Mouse (Mus musculus) thymus, adult 18-20 months (tissue): ENCODE measurements around the gene Cacna2d4.
"Not testable (repeated sequence)": the region's sequence is repeated elsewhere in the genome, so short reads cannot be mapped to it uniquely, and the experiment has no call there.

Experiments
- DNase-seq, 2 experiments: peaks; one replicate each; pipeline ENCODE4 v3.0.0; 2022; ENCODE audit warnings: mixed read lengths in 2 of 2

The Cacna2d4 gene

DNA sequence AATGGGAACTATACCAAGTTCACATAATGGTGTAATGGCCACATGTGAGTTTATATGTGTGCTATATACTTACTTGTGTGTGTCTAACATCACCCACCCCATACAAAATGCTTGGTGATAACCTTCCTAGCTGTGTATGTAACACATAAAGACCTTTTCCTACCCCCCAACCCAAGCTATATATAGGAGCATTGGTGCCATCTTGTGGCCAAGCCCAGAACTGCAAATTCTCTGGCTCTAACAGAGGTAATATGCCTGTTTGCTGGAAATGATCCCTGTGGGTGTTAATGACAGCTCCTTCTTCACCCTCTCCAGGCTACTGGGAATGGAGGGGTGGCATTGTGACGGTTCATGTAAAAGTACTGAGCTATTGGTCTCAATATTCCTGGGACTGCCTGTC is 111.9 kb downstream of the Cacna2d4 start:
- DNase-seq = peak; percentile 54 to 60

DNA sequence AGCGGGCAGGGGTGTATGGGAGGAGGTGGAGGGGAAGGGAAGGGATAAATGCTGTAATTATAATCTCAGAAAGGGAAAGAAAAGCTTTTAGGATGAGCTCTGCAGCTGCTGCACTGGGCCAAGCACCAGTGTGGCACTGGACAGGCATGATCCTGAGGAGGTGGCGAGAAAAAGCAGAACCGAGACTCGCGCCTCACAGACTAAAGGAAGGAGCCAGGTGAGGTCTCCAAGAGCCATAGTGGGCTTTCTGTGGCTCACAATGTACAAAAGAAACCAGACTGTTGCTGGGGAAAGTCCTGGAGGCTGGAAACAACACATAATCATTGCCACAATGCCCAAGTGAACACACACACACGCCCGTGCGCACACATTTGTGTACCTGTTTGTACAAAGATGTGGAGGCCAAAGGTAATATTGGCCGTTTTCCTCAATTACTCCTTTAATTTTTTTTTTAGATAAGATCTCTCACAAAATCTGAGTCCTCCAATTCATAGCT is 114.4 kb downstream of the Cacna2d4 start:
- no peak for DNase-seq

DNA sequence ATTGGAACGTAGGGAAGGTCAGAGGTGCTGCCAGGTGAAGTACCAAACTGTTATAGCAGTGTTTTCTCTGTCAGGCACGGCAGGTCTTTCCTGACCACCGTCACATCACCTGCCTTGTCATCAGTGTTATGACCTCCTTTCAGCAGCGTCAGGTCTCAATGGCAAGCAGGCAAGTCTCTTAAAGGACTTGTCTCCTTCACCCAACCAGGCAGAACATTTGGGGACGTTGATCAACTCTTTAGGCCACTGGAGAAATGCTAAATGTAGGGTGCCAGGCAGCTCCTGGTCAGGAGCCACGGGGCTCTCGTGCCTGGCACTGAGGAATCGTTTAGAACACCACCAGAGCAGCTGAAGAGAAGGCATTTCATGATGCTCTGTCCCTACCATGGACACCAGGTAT is 115.3 kb downstream of the Cacna2d4 start:
- DNase-seq = no peak

DNA sequence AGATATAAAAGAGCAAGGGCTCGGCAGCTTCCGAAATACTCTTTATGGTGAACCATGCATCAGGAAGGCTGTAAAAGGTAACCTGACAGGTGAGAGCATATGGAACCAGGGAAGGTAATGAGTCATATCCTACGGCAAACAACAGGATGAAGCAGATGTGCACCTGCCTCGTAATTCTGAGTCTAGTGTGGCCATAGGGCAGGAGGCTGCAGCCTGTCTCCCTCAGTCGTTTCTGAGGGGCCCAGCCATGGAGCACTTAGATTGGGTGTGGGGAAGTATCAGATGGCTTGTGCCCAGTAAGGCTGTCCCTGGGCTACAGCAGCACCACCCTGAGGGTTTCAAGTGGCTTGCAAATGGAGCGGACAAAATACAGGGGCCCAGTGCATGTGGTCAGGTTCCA is 116.2 kb downstream of the Cacna2d4 start:
- DNase-seq = no peak

DNA sequence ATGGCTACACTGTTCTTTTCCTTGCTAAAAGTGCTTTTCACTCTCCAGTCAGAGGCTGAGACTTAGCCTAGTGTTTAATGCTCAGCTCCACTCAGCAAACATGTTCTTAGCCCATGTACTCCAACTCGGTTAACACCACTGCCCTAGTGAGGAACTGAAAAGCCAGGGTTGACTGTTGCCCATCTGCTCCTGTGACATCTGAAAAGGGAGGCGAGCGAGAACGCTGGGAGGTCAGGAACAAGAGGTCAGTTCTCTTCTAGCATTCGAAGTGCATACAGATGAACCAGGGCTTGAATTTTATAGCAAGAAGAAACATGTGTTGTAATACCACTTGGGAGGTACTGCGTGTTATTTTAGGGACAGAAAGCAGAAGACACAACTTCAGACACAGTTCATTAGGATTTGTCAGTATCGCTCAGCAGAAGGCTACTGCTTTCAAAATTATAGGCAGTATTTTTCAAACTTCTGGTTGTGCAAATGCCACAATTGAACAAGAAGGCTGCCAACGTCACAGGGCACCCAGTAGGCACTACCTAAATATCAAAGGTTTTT is 121.8 kb downstream of the Cacna2d4 start:
- no peak for DNase-seq

DNA sequence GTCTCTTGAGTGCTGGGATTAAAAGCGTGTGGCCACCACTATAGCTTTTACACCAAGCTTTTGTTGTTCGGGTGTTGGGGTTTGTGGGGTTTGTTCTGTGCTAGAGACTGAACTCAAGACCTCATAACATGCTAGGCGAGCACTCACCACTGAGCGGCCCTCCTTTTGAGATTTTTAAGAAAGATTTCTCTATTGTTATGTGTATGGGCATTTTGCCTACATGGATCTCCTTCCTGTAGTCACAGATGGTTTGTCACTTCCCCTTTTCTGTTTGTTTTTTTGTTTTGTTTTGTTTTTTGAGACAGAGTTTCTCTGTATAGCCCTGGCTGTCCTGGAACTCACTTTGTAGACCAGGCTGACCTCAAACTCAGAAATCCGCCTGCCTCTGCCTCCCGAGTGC is 123.9 kb downstream of the Cacna2d4 start:
- not testable (repeated sequence) for DNase-seq

DNA sequence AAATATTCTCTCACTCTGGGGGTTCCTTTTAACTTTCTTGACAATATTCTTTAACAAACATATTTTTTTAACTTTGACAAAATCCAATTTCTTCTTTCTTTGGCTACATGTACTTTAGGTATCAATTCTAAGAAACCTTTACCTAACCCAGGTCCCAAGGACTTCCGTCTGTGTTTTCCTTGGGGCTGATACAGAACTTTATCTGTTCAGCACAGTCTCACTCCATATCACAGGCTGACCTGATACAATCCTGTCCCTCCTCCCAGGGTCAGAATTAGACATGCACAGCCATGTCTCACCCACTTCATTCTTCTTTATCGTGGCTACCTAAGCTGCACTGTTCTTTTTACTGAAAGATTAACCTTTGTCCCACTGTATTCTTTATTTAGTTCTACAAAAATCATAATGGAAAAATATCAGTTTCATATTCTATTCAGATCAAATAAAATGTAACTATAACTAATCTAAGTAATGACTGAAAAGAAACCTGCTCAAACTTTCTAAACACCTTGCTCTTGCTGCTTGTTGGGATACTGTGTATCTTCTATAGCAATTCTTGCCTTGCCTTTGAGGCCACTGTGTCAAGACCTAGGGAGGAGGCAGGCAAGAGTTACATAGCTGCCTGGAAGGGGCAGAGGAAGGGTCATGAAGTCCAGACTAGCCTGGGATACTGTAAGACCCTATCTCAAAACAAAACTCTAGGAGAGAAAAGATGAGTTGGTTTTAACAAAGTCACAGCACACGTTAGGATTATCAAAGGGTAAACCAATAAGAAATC is 124.8 kb downstream of the Cacna2d4 start:
- no peak for DNase-seq

DNA sequence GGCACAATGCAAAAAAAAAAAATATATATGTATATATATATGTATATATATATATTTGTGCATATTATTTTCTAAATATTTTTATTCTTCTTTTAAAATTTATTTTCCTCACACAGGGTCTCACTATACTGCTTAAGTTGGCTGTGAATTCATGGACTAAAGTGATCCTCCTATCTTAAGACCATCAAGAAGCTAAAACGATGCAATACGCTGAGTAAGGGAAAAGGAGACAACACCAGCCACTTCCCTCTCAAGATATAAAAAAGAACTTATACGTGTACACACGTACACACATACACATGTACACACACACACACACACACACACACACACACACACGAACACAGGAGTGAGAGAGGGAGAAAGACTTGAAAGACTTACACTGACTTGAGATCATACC is 127.3 kb downstream of the Cacna2d4 start:
- DNase-seq = no peak

DNA sequence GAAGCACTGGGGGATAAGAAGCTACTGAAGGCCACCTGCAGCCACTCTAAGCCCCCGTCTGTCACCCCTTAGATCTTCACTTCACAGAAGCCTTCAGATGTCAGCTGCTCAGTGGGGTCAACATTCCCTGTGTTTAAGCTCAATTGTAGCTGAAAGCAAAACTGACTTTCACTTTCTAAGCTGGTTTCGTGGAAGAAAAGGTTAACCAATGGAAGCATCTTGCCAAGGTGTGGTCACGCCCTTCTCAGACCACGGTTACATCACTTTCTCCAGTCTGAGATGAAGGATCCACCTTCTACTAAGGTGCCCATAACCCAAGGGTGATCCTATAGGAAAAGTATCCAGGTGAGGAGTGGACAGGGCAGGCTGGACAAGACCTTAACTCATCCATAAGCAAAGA is 130.5 kb downstream of the Cacna2d4 start:
- DNase-seq = not testable (repeated sequence)

DNA sequence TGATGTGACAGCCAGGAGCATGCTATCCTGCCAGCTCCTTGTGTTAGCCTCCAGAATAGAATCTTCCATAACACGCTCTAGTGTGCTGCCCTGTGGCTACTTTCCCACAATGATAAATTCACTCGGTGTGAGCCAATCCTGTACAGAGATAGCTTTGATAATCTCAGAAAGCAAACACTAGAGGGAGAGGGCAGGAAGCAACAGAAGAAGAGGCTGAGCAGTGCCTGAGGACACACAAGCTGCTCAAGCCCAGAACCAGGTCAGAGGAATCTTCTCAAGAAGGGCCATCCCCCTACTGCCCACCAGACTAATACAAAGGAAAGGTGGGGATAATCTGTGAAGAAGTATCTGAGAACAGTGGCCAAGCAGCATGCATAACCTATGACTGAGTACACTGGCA is 131.1 kb downstream of the Cacna2d4 start:
- DNase-seq = no peak

DNA sequence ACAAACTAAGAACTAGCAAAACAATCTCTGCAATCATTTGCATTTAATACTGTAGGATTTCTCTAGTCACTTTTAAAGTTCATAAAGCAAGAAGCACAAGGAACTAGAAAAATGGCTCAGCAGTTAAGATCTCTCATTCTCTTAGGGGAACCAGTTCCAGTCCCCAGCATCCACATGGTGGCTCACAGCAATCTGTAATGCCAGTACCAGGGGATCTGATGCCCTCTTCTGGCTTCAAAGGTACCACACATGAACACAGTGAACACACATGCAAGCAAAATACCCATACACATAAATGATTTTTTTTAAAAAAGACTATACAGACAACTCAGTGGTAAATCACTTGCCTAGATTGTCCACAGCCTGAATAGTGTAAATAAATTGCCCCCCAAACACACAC is 135.3 kb downstream of the Cacna2d4 start:
- DNase-seq = no peak

DNA sequence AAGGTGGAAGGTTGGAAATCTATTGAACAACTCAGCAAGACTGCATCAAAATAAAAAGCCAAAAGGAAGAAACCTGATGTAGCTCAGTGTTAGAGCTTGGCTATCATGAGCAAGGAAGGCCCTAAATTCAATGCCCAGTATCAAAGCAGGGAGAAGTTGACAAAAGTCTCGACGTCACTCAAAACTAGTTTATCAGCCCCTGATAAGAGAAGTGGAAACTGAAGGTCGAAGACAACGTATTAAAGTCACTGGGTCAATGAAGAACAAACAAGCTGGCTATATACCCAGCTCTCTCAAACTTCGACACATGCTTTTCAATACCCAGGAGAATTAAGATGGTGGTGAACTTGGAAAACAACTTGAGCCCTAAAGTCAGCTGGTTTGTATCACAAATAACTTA is 135.9 kb downstream of the Cacna2d4 start:
- DNase-seq = no peak

DNA sequence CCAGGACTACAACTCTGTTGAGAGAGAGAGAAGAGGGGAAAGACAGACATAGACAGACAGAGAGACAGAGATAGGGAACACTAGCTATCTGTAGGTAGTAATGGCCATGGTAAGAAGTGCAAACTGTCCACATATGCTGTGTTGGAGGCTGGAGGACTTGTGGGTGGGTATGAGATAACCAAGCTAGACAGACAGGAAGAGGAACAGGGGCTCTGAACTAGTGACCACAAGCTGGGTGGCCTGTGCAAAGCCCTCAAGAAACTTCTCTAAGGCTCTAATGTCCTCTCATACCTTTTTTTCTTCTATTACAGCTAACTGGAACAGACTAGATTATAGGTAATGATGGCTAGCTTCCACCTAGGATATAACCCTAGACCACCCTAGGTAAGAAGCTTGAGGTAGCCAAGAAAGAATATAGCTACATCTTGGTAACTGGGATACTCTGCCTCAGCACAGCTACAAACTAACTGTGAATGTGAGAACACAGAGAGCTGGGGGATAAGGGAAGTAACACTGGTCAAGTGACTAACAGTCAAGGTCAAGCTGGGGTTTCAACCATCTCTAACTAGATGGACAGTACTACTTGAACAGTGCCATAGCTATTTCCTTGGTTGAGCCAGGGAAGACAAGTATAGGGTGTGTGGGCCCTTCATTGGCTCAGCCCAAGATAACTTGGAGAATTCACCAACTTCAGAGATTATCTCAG is 136.8 kb downstream of the Cacna2d4 start:
- DNase-seq = no peak

DNA sequence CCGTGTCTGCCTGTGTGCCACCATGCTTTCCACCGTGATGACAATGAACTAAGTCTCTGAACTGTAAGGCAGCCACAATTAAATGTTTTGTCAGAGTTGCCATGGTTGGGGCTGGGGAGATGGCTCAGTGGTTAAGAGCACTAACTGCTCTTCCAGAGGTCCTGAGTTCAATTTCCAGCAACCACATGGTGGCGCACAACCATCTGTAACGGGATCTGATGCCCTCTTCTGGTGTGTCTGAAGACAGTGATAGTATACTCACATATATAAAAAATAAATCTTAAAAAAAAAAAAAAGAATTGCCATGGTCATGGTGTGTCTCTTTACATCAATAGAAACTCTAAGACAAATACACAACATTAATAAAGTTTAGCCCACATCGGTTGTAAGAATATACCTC is 138.7 kb downstream of the Cacna2d4 start:
- DNase-seq = no peak

DNA sequence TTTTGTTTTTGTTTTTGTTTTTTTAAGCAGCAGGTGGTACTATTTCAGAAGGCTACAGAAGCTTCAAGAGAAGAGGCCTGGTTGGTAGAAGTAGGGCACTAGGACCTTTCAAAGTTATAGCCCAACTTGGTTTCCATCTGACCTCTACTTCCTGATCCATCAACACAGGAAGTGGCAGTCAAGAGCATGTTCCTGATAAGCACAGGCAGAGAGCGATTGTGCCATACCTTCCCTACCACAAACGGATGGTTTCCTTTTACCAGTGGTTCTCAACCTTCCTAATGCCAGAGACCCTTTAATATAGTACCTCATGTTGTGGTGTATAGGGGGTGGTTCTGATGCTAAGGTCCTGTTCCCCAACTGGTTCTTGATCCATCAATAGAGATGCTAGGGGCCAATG is 141.3 kb downstream of the Cacna2d4 start:
- no peak for DNase-seq

DNA sequence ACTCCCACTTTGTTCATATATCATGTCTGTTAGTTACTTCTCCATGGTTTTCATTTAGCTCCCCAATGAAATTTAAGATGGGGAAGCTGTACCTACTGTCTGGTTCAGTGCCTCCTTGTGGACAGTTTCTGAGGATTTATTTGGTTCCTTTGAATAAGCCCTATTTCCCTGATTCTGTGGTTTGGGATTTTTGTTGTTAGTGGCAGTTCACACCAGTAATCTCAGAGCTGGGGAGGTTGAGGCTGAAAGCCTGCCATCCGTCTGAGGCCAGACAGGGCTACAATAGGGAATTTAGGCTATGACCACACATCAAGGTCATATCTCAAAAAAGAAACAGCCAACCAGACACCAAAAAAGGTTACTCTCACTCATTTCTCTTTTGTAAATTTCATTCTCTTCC is 142.3 kb downstream of the Cacna2d4 start:
- no peak for DNase-seq

DNA sequence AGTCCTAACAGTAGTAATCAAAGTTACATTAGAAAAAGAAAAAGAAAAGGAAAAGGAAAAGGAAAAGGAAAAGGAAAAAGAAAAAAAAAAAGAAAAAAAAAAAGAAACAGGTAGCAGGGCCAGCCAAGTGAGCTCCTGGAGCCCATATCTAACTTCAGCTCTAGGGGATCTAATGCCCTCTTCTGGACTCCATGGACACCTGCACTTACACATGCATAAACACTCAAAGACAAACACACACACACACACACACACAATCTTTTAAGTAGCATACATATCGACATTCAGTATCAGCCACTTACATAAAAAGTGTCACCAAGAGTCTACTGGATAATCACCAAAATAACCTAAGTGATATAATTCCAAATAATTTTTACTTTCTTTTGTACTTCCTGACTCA is 149.3 kb downstream of the Cacna2d4 start:
- no peak for DNase-seq

DNA sequence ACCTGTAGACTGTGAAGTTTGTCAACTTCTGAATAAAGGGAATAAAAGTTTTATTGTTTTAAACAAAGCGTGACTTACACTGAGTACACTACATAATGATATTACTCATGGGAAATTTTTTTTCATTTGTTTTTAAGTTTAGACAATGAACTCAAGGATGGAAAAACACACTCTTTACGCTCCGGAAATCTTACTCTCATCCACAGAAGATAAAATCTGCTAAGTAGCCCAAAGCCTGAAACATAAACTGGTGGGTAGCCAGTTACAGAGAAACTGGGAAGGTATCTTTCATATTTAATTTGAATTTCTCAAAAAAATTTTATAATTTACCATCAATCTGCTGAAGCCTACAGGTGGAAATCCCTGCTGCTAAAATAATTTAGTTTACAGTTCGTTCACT is 150.1 kb downstream of the Cacna2d4 start:
- no peak for DNase-seq

DNA sequence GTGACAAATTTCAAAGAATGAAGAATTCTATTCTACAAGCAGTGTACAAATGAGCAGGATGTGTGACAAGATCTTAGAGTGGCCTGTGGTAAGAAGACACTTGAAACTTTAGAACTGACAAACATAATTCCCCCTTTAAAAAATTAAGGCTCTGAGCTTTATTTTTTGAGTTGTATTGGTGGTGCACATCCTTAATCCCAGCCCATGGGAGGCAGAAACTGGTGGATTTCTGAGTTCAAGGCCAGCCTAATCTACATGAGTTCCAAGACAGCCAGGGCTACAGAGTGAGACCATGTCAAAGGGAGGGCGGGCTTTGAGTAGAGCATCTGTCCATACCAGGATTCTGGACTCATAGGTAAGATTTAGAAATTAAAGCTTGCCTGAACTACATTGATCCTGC is 150.5 kb downstream of the Cacna2d4 start:
- no peak for DNase-seq

DNA sequence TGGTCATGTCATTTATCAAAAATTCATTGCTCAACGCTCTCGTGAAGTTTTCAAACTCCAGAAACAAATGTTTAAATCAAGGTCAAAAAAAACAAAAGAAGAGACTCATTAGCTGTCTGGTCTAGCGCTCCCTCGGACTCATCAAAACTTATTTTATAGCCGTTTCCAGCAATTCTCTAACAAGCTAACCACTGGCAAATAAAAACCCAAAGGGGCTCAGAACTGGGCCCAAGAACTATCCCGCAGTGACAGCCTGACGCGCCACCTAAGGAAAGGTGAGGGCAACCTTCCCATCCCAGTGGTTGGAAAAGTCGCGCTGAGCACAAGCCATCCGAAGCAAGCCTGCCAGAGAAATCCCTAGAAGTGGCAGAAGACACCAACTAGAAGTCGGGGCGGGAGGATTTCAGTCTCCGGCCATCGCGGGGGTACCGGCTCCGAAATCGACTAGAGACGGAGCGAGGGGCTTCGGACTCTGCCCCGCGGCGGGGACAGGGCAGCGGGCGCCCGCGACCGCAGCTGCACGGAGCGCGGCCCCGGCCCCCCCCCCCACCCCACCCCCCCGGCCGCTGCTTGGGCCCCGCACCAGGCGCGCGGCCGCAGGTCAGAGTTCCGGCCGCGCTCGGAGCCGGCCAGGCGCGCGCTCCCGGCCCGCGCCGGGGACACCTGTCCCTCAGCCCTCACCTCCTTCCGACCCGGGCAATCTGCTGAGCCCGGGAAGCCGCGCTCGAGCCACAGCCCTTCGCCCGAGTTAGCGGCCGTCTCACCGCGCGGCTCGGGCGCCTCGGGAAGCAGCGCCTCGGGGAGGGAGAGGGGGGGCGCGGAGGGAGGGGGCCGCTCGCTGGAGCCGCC is 151.7 kb downstream of the Cacna2d4 start:
- DNase-seq = peak; percentile 21 to 34

DNA sequence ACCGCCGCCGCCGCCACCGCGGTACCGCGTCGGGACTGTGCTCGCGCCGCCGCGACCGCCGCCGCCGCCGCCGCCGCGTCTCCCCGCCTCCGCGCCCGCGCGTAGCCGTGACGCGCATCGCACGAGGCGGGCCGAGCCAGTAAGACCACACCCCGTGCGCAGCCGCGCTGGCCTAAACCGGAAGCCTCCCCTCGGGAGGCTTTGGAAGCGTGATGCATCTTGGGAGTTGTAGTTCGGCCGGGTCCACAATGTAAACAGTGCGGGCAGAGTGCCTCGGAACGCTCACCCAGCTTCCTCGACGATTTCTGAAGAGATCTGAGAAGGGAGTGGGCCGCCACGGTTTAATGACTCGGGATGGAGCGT is 152.3 kb downstream of the Cacna2d4 start:
- peak; percentile 93 to 96 for DNase-seq

DNA sequence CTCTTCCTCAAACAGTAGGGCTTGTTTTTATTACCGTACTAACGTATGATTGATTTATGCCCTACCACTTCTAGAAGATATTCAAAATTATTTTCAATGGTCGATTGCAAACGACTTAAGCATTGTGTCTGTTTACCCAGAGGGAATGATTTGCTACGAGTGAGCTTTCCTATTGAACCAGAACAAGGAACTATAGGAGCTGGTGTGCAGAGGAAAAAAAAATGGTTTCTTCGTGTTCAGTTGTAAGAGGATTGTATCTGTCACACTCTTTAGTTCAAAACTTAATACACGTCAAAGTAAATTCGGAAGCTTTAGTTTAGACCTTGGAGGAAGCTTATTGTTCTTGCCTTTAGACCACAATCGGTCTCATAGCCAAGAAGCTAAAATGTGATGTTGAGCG is 152.8 kb downstream of the Cacna2d4 start:
- no peak for DNase-seq

DNA sequence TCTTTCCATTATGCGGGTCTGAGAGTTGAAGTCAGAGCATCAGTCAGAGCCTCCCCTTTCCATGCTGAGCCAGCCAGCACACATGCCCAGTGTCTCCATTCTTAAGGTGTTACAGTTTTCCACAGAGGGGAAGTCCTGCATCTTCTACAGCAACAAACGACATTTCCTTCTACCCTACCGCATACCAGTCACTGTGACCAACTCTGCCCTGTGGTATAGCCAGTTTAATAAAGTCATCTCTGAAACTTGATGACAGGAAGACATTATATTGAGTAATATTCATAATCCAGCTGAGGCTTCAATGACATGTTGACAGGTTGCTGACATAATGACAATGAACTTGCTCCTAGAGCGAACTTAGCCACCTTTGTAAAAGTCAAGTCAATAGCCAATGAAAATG is 154.4 kb downstream of the Cacna2d4 start:
- no peak for DNase-seq
